Mouse (Mus musculus) kidney, postnatal 36 days (tissue): Measurements from ENCODE around the gene Dglucy.
A peak's percentile ranks its signal among the peaks of the same experiment; 100 is the strongest.

ENCODE experiments used
- DNase-seq, 2 experiments: peaks; one replicate each; pipeline ENCODE4 v3.0.0; 2021 to 2022; ENCODE audit warnings: mixed read lengths in 2 of 2

The Dglucy gene

DNA sequence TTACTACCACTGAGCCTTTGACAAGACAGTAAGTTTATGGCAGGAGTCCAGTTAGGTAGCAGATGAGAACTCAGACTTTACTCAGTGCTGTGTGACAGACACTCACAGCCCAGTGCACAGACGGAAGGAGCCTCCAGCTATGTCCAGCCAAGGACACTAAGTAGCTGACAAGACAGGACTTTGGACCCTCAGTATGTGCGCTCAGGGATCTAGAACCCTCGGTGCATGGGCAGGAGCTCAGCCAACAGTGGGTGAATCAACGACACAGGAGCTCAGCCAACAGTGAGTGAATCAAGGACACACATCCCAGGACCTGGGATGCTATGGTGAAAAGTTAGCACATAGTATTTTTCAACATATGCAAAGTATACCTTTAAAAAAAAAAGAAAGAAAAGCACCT, 157.9 kb downstream of the Dglucy start:
- DNase-seq = peak; percentile 76 to 85

DNA sequence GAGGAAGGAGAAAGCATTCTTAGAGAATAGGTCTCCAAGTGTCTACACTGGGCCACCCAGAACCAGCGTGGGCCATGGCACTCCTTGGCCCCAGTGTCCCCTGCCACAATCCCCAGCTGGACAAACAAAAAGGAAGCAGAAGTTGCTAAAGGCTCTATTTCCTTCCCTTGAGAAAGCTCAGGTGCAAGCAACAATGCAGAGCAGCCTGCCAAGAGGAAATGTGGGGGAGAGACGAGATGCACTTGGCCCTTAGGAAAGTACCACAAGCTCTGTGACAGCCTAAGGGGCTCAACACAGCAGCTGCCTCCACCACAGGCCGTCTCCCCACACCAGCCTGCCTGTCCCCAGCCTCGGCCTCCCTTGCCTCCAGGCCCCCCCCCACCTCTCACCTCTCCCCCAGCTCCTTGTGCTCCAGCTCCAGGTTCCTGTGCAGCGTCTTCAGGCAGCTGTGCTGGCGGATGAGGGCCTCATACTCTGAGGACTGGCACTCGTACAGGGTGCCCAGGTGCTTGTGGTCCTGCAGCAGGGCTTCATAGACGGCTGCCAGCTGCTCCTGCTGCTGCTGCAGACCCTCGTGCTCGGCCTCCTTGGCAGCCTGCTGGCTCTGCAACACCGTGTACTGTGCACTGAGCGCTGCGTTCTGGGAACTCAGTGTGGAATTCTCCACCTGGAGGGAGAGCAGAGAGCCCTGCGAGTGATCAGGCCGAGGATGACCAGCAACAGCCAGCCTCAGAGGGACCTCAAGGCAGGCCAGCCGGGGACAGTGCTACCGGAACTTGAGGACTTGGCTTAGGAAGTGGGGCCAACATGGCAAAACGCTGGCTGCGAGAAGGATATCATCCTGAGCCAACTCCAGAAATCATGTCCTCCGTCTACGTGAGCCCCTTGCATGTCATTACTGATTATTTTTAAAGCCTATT, 158.8 kb downstream of the Dglucy start:
- DNase-seq = peak; percentile 45 to 57

DNA sequence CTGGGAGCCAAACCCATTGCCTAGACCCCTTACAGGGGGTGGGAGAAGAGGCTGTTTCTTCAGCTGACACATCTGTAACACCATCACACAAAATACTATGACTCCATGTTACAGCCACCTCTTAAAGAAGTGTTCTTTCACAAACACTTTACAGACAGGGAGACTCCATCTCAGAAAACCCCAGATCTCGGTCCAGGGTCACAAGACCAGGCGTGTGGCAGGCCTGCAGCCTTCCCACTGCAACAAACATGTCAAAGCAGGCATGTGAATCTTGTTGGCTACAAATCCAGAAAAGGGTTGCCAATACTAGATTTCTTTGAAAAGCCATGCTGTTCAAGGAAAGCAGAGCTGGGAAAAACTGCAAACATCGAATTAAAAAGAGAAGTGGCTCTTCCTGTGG, 162.5 kb downstream of the Dglucy start:
- no peak for DNase-seq

DNA sequence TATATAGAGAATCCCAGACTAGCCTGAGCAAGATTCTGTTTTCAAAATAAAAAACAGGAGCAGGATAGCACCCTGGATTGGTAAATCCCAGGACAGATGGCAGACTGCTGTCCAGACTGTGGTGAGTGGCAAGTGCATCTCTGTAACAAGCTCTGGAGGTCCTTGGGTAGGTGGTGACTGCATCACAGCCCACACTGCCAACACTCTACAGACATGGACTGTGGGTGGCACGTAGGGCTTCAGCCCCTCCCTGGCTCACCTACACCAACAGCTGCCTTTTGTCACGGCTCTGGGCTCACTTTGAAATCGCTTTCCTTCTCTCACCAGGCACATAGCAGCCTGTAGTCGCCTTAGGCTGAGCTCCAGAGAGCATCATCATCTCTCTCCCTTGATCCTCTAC, 164.3 kb downstream of the Dglucy start:
- DNase-seq = no peak

DNA sequence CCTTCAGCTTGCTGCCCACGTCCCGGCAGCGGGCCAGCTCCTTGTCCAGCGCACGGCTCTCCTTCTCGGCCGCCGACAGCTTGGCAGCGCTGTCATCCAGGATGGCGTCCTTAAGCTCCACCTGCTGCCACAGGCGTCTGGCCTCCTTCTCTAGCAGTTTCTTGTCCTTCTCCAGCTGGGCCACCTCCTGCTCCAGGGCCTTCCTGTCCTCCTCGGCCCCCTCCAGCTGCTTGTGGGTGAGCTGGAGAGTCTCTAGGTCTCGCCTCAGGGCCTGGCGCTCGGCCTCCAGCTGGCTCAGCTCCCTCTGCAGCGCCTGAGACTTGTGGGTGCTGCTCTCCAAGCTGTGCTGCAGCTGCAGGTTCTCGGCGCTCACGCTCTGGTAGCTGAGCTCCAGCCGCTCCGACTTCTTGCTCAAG, 166.1 kb downstream of the Dglucy start:
- DNase-seq = no peak

DNA sequence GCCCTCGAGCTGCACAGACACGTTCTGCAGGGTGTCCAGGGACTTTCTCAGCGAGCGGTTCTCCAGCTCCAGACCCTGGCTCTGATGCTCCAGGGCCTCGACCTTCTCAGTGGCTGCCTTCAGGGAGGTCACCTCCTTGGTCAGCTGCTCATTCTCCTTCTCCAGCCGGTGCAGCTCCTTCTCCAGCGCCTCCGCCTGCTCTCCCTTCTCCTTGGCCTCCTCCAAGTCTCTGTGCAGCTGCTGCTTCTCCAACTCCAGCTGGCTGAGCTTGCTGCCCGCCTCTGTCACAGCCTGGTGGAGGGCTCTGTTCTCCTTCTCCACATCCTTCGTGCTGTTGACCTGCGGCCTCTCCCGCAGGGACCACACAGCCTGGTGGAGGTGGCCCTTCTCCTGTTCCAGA, 166.6 kb downstream of the Dglucy start:
- DNase-seq = no peak

DNA sequence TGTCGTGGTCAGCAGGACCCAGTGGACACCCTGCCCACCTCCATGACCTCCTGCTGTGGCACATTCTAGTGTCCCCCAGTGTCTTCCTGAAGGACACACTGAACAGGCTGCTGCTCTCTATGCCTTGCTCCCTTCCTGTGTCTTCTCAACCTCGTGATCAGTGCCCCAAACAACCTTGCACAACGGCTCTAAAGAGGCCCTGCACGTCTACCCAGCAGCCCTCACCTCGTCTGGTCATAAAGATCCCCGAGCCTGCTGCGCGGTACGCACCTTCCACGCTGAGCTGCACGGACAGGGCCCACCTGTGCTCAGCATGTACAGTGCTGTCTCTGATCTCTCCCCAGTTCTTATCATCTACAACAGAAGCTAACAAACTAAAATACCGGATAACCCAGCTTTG, 167.1 kb downstream of the Dglucy start:
- no peak for DNase-seq
